Mouse (Mus musculus): ENCODE measurements around the gene Rps24.

Rps24 gene

GRCm38 (mm10) chr14:24512527-24513161 lies 25.7 kb downstream of the Rps24 start:
- DNase-seq (ENCODE audit: low spot score) = no peak

GRCm38 (mm10) chr14:24521597-24521996 lies 34.7 kb downstream of the Rps24 start:
- no peak for DNase-seq (ENCODE audit: low spot score)

GRCm38 (mm10) chr14:24525137-24525536 lies 38.2 kb downstream of the Rps24 start:
- no peak for DNase-seq (ENCODE audit: low spot score)

GRCm38 (mm10) chr14:24525677-24526415 lies 38.9 kb downstream of the Rps24 start:
- DNase-seq (ENCODE audit: low spot score) = no peak

GRCm38 (mm10) chr14:24526440-24526839 lies 39.5 kb downstream of the Rps24 start:
- no peak for DNase-seq (ENCODE audit: low spot score)

GRCm38 (mm10) chr14:24530228-24530627 lies 43.3 kb downstream of the Rps24 start:
- DNase-seq (ENCODE audit: low spot score) = no peak

- DNase-seq (ENCODE audit: low spot score) = no peak
Observed at GRCm38 (mm10) chr14:24534865-24535545, 48.1 kb downstream of the Rps24 start.

GRCm38 (mm10) chr14:24542901-24543300 lies 56.0 kb downstream of the Rps24 start:
- no peak for DNase-seq (ENCODE audit: low spot score)

- DNase-seq (ENCODE audit: low spot score) = peak; percentile 69
Observed at GRCm38 (mm10) chr14:24544057-24544456, 57.1 kb downstream of the Rps24 start.
